Mouse (Mus musculus) neural tube, embryonic 13.5 days (tissue): Measurements from ENCODE around the gene Prodh2. TPM values are rescaled to one million over a fixed set of nuclear protein-coding genes. Genes with fewer than 3 reads are reported as not detected.

Source experiments
- ATAC-seq: fragments of 200-750 bp; cut with Nextera tagmentation; 2 replicates; pipeline ENCODE4 v1.8.0; 2017; ENCODE audit warnings: low read depth, mild to moderate bottlenecking, moderate TSS enrichment, moderate library complexity
- H3K27ac ChIP-seq: fragments of 300-500 bp; sonication (generic); replicated peaks from 2 replicates; pipeline ENCODE4 v1.5.1; 2015; ENCODE audit warnings: moderate library complexity, mild to moderate bottlenecking, inconsistent platforms
- H3K27me3 ChIP-seq: fragments of 300-500 bp; sonication (generic); 2 replicates; pipeline ENCODE4 v1.6.1; 2015; ENCODE audit warnings: mild to moderate bottlenecking, inconsistent platforms
- H3K36me3 ChIP-seq: fragments of 300-500 bp; sonication (generic); 2 replicates; pipeline ENCODE4 v1.6.1; 2015; ENCODE audit warnings: mild to moderate bottlenecking, inconsistent platforms
- H3K4me1 ChIP-seq: fragments of 300-500 bp; sonication (generic); replicated peaks from 2 replicates; pipeline ENCODE4 v1.6.1; 2015; ENCODE audit warnings: inconsistent platforms
- H3K4me2 ChIP-seq: fragments of 300-500 bp; sonication (generic); 2 replicates; pipeline ENCODE4 v1.6.1; 2015; ENCODE audit warnings: inconsistent platforms, mild to moderate bottlenecking, moderate library complexity
- H3K4me3 ChIP-seq: fragments of 300-500 bp; sonication (generic); 2 replicates; pipeline ENCODE4 v1.5.1; 2015; ENCODE audit warnings: mild to moderate bottlenecking, inconsistent platforms
- H3K9ac ChIP-seq: fragments of 300-500 bp; sonication (generic); 2 replicates; pipeline ENCODE4 v1.6.1; 2015; ENCODE audit warnings: moderate library complexity, mild to moderate bottlenecking, inconsistent platforms
- H3K9me3 ChIP-seq: fragments of 300-500 bp; sonication (generic); 2 replicates; pipeline ENCODE4 v1.6.1; 2016; ENCODE audit warnings: inconsistent platforms
- WGBS: fragments of 180-500 bp; shearing (Covaris S2); methylation state at CpG from one replicate; pipeline ENCODE4 v1.1.7; 2015; 5-methylcytosine and 5-hydroxymethylcytosine counted together
- polyA plus RNA-seq: library from polyadenylated mRNA; unstranded; fragments of >200 nt; fragmentation: Nextera tagmentation; extraction: Ambion mirVana; gene quantifications from 2 replicates; pipeline ENCODE4 v1.2.1, GENCODE M21; 2015

Prodh2 gene
- polyA plus RNA-seq, 1 experiment from 2014 or later = not detected

GRCm38 (mm10) chr7:30553021-30553589 lies 59.7 kb downstream of the Prodh2 start:
- H3K9me3 ChIP-seq = no peaks in the 10 kb centered on the region
- ATAC-seq = no peak
- H3K4me1 ChIP-seq = peaks cover 23% of the 10 kb centered on the region
- H3K36me3 ChIP-seq = peaks cover 48% of the 10 kb centered on the region
- 8% methylated on average over 23 of the region's 23 CpGs for WGBS
- H3K4me3 ChIP-seq = peak overlapping the region; percentile 64
- peaks cover 9% of the 10 kb centered on the region; the same call in 1 of the 2 replicates for H3K27me3 ChIP-seq
- peak overlapping the region; percentile 87 for H3K4me2 ChIP-seq
- peak overlapping the region; percentile 70 for H3K9ac ChIP-seq
- H3K27ac ChIP-seq = peak overlapping the region; percentile 93

DNA sequence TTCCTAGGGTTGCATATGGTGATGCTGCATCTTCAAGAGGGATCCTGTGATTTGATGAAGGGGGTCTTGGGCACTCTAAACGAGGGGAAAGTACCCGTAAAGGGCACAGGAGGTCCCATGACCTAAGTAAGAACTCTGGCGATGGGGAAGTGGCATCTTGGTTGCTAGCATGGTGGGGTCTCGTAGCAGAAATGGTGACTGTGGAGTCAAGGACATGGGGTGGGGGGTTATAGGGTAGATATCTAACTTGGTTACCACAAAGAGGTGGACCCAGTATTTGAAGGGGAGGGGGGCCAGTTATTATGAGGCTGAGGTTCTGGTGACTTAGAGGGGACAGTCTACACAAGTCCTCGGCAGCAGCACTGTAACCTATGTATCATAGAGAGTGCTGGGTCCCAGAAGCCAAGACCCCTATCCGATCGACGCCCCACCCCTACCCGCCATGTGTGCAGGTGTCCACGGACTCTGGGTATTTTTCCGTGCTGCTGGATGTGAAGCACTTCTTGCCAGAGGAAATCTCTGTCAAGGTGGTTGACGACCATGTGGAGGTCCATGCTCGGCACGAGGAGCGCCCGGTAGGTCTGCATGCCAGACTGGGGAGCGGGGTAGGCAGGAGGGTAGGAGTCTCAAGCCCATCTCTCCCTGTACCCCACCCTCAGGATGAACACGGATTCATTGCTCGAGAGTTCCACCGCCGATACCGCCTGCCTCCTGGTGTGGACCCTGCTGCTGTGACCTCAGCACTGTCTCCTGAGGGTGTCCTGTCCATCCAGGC lies 60.6 kb downstream of the Prodh2 start:
- no peak for ATAC-seq
- H3K4me2 ChIP-seq = peak overlapping the region; percentile 87
- no peaks in the 10 kb centered on the region for H3K9me3 ChIP-seq
- 85% methylated on average over 22 of the region's 22 CpGs for WGBS
- H3K27me3 ChIP-seq = peaks cover 9% of the 10 kb centered on the region; the same call in 1 of the 2 replicates
- peak overlapping the region; percentile 70 for H3K9ac ChIP-seq
- H3K36me3 ChIP-seq = peaks cover 41% of the 10 kb centered on the region
- H3K4me3 ChIP-seq = peak overlapping the region; percentile 64; the same call in 1 of the 2 replicates
- peaks cover 32% of the 10 kb centered on the region for H3K4me1 ChIP-seq
- no peak overlapping the region for H3K27ac ChIP-seq

GRCm38 (mm10) chr7:30556894-30557536 lies 63.6 kb downstream of the Prodh2 start:
- Histone ChIP-seq H3K4me1 (peaks cover 40% of the 10 kb centered on the region), H3K27me3 (peaks cover 9% of the 10 kb centered on the region; the same call in 1 of the 2 replicates), H3K9me3 (no peaks in the 10 kb centered on the region), H3K9ac (no peak overlapping the region), H3K27ac (no peak overlapping the region), H3K36me3 (peaks cover 39% of the 10 kb centered on the region), H3K4me2 (no peak overlapping the region), H3K4me3 (no peak overlapping the region)
- no peak for ATAC-seq
- 95% methylated on average over 18 of the region's 18 CpGs for WGBS

- Histone ChIP-seq H3K4me3 (peak overlapping the region; percentile 67; the same call in 1 of the 2 replicates), H3K4me2 (peak overlapping the region; percentile 99), H3K4me1 (peaks cover 39% of the 10 kb centered on the region), H3K27me3 (peaks cover 9% of the 10 kb centered on the region; the same call in 1 of the 2 replicates), H3K36me3 (peaks cover 39% of the 10 kb centered on the region), H3K9ac (peak overlapping the region; percentile 88), H3K9me3 (no peaks in the 10 kb centered on the region), H3K27ac (no peak overlapping the region)
- 90% methylated on average over 13 of the region's 13 CpGs for WGBS
- ATAC-seq = no peak
These were observed 64.6 kb downstream of the Prodh2 start for GRCm38 (mm10) chr7:30557901-30558514.

- ATAC-seq = 0 out of 2 replicates have a peak, but pooled peaks have one; percentile 2
- peaks cover 34% of the 10 kb centered on the region for H3K4me1 ChIP-seq
- 13% methylated on average over 12 of the region's 12 CpGs for WGBS
- no peaks in the 10 kb centered on the region for H3K9me3 ChIP-seq
- H3K27ac ChIP-seq = peak overlapping the region; percentile 62
- H3K4me2 ChIP-seq = peak overlapping the region; percentile 99
- H3K36me3 ChIP-seq = peaks cover 39% of the 10 kb centered on the region
- H3K4me3 ChIP-seq = peak overlapping the region; percentile 67
- peak overlapping the region; percentile 88 for H3K9ac ChIP-seq
- H3K27me3 ChIP-seq = peaks cover 9% of the 10 kb centered on the region; the same call in 1 of the 2 replicates
These were observed 65.4 kb downstream of the Prodh2 start for GRCm38 (mm10) chr7:30558656-30559442.

- under 1% methylated on average over 20 of the region's 20 CpGs for WGBS
These were observed 66.1 kb downstream of the Prodh2 start, which contains the start of gene Lin37 for GRCm38 (mm10) chr7:30559443-30559954. Gene Lin37, minus strand, starts transcription at chr7:30559838.

GRCm38 (mm10) chr7:30560296-30560695 lies 66.9 kb downstream of the Prodh2 start:
- 0 out of 2 replicates have a peak overlapping the region, but pooled peaks have one; percentile 31 for H3K9ac ChIP-seq
- ATAC-seq = no peak
- no peaks in the 10 kb centered on the region for H3K9me3 ChIP-seq
- peak overlapping the region; percentile 99 for H3K4me2 ChIP-seq
- no peaks in the 10 kb centered on the region for H3K27me3 ChIP-seq
- peaks cover 31% of the 10 kb centered on the region for H3K36me3 ChIP-seq
- no peak overlapping the region for H3K4me3 ChIP-seq
- no peak overlapping the region for H3K27ac ChIP-seq
- H3K4me1 ChIP-seq = peaks cover 41% of the 10 kb centered on the region
- WGBS = 63% methylated on average over 2 of the region's 2 CpGs

More at GRCm38 (mm10) chr7:30559443-30559954, 66.1 kb downstream of the Prodh2 start, which contains the start of gene Lin37:
- Histone ChIP-seq H3K9ac (peak within 1 kb of the TSS; percentile 88), H3K36me3 (peaks cover 33% of the 10 kb centered on the region), H3K27me3 (peaks cover 2% of the 10 kb centered on the region; the same call in 1 of the 2 replicates), H3K4me3 (peak within 1 kb of the TSS; percentile 67), H3K9me3 (no peaks in the 10 kb centered on the region), H3K27ac (peak within 1 kb of the TSS; percentile 62), H3K4me2 (peak within 1 kb of the TSS; percentile 99), H3K4me1 (peaks cover 40% of the 10 kb centered on the region)
- peak; percentile 87 for ATAC-seq

- H3K9me3 ChIP-seq = no peaks in the 10 kb centered on the region
- ATAC-seq = peak; percentile 7; the same call in 1 of the 2 replicates
- H3K4me1 ChIP-seq = peaks cover 41% of the 10 kb centered on the region
- H3K4me3 ChIP-seq = peak overlapping the region; percentile 87
- peak overlapping the region; percentile 71 for H3K27ac ChIP-seq
- peak overlapping the region; percentile 88 for H3K9ac ChIP-seq
- peaks cover 30% of the 10 kb centered on the region for H3K36me3 ChIP-seq
- no peaks in the 10 kb centered on the region for H3K27me3 ChIP-seq
- H3K4me2 ChIP-seq = peak overlapping the region; percentile 88
- 3% methylated on average over 27 of the region's 27 CpGs for WGBS
These were observed 69.2 kb downstream of the Prodh2 start for GRCm38 (mm10) chr7:30562526-30563116.
